Mouse (Mus musculus) liver, embryonic 11.5 days (tissue): ENCODE measurements around the gene Nfix. TPM values are rescaled to one million over a fixed set of nuclear protein-coding genes. Genes with fewer than 3 reads are reported as not detected.

ENCODE experiments used
- ATAC-seq: fragments of 200-750 bp; cut with Nextera tagmentation; replicated peaks from 2 replicates; pipeline ENCODE4 v1.8.0; 2017; ENCODE audit warnings: moderate number of reproducible peaks, mild to moderate bottlenecking, moderate TSS enrichment, moderate library complexity; ENCODE audit not compliant: low FRiP score
- DNase-seq: peaks from one replicate; pipeline ENCODE4 v3.0.0-alpha.2; 2017; ENCODE audit warnings: low spot score
- H3K27ac ChIP-seq: fragments of 300-500 bp; sonication (generic); 2 replicates; pipeline ENCODE4 v1.5.1; 2014; ENCODE audit warnings: mild to moderate bottlenecking, low read depth, low read length, control low read depth
- H3K27me3 ChIP-seq: fragments of 300-500 bp; sonication (generic); replicated peaks from 2 replicates; pipeline ENCODE4 v1.6.1; 2014; ENCODE audit warnings: low read length, mixed read lengths; ENCODE audit not compliant: control insufficient read depth, insufficient read depth
- H3K36me3 ChIP-seq: fragments of 300-500 bp; sonication (generic); 2 replicates; pipeline ENCODE4 v1.6.1; 2014; ENCODE audit warnings: mild to moderate bottlenecking, low read length, moderate library complexity, mixed read lengths; ENCODE audit not compliant: control insufficient read depth, insufficient read depth
- H3K4me1 ChIP-seq: fragments of 300-500 bp; sonication (generic); replicated peaks from 2 replicates; pipeline ENCODE4 v1.6.1; 2014; ENCODE audit warnings: low read length, mixed read lengths; ENCODE audit not compliant: control insufficient read depth, insufficient read depth
- H3K4me2 ChIP-seq: fragments of 300-500 bp; sonication (generic); 2 replicates; pipeline ENCODE4 v1.6.1; 2014; ENCODE audit warnings: mild to moderate bottlenecking, control low read depth, moderate library complexity
- H3K4me3 ChIP-seq: fragments of 300-500 bp; sonication (generic); 2 replicates; pipeline ENCODE4 v1.5.1; 2014; ENCODE audit warnings: low read depth, low read length, control low read depth
- H3K9ac ChIP-seq: fragments of 300-500 bp; sonication (generic); 2 replicates; pipeline ENCODE4 v1.6.1; 2014; ENCODE audit warnings: low read depth, low read length, control low read depth
- H3K9me3 ChIP-seq: fragments of 300-500 bp; sonication (generic); 2 replicates; pipeline ENCODE4 v1.6.1; 2016; ENCODE audit warnings: low read length, inconsistent platforms, mixed read lengths; ENCODE audit not compliant: control insufficient read depth
- WGBS: fragments of 180-500 bp; shearing (Covaris S2); extraction: QIAGEN DNeasy Blood & Tissue Kit; methylation state at CpG from one replicate; pipeline ENCODE4 v1.1.7; 2014; 5-methylcytosine and 5-hydroxymethylcytosine counted together
- polyA plus RNA-seq: library from polyadenylated mRNA; unstranded; fragments of >200 nt; fragmentation: Nextera tagmentation; extraction: Ambion mirVana; gene quantifications from 2 replicates; pipeline ENCODE4 v1.2.1, GENCODE M21; 2014

Gene Nfix
- polyA plus RNA-seq, 1 experiment from 2014 or later = 7.1 TPM

DNA sequence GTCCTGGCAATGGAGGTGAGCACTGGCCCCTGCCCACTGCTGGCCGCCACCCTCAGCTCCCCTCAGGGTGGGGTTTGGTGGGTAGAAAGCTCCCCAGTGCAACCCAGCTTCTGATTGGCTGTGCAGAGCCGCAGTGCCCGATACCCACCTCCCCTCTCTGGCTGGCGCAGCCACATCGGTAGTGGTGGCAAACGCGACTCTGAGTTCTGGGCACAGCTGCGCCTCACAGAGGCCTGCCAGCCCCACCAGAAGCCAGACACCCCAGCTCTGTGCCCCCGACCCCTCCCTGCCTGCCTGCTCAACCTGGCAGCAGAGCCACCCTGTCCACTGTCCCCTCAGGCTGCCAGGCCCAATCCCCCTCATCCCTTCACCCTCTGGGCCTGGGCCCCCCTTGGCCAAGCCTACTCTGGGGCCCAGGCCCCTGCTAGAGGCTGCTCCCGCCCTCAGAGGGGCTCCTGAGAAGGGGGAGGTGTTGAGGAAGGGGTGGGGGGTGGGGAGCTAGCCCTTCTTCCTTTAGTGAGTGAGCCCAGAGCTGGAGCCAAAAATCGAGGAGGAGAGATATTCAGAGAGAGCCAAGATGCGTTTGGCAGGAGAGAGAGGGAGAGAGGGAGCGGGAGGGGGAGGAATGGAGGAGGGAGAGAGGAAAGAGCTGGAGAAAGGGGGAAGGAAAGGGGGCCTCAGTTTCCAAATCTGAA is 6.2 kb downstream of the Nfix start:
- no peak overlapping the region for H3K27ac ChIP-seq
- peaks cover 88% of the 10 kb centered on the region for H3K27me3 ChIP-seq
- 64% methylated on average over 13 of the region's 13 CpGs for WGBS
- no peak for DNase-seq
- H3K9me3 ChIP-seq = no peaks in the 10 kb centered on the region
- ATAC-seq = no peak
- H3K4me2 ChIP-seq = no peak overlapping the region
- no peaks in the 10 kb centered on the region for H3K36me3 ChIP-seq
- no peaks in the 10 kb centered on the region for H3K4me1 ChIP-seq
- no peak overlapping the region for H3K9ac ChIP-seq
- no peak overlapping the region for H3K4me3 ChIP-seq

GRCm38 (mm10) chr8:84793134-84793533 is 7.0 kb downstream of the Nfix start:
- Histone ChIP-seq H3K27ac (no peak overlapping the region), H3K27me3 (peaks cover 88% of the 10 kb centered on the region), H3K4me1 (no peaks in the 10 kb centered on the region), H3K4me3 (no peak overlapping the region), H3K36me3 (no peaks in the 10 kb centered on the region), H3K9me3 (no peaks in the 10 kb centered on the region), H3K4me2 (no peak overlapping the region), H3K9ac (no peak overlapping the region)
- WGBS = 76% methylated on average over 9 of the region's 9 CpGs
- no peak for DNase-seq
- no peak for ATAC-seq

DNA sequence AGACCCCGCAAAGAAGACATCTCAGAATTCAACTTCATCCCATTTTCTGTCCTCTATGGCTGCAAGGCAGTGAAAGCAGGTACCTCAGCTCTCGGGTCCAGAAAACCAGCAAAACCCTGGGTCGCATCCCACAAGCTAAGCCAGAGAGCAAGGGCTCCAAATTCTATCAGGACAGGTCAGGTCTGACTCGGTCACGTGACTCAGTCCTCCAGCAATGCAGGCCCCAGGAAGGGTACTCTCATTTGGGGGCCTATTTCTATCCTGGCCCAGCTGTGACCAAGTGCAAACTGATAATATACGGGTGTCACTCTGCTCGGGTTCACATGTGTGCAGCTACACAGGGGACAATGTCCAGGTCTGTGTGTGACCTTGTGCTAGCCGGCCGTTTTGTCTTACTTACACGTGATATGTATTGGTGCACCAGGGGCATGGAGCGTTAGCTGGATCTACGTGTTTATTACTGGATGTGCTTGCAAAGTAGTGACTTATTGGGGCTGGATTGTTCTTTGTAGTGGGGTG is 7.7 kb downstream of the Nfix start:
- Histone ChIP-seq H3K9me3 (no peaks in the 10 kb centered on the region), H3K4me1 (no peaks in the 10 kb centered on the region), H3K4me3 (no peak overlapping the region), H3K36me3 (no peaks in the 10 kb centered on the region), H3K9ac (no peak overlapping the region), H3K27ac (no peak overlapping the region), H3K27me3 (peaks cover 88% of the 10 kb centered on the region), H3K4me2 (no peak overlapping the region)
- ATAC-seq = no peak
- 75% methylated on average over 12 of the region's 12 CpGs for WGBS
- DNase-seq = no peak

DNA sequence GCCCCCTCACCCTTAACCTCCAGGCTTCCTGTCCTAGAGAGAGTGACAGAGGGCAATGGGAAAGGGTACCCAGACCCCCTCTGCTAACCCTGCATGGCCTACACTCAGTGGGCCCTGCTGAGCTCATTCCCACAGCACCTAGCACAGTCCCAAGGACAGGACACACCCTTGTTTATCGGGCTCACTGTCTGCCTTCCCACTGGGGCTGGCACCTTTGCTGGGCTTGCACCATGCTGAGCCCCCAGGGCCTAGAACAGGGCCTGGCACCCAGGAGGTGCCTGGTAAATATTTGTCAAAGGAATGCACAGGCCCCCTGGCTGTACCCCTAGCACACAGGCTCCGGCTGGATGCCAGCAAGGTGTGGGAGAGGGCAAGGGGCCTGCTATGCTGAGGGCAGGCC is 9.6 kb downstream of the Nfix start:
- Histone ChIP-seq H3K4me3 (no peak overlapping the region), H3K9me3 (no peaks in the 10 kb centered on the region), H3K27me3 (peaks cover 90% of the 10 kb centered on the region), H3K4me1 (no peaks in the 10 kb centered on the region), H3K9ac (no peak overlapping the region), H3K36me3 (no peaks in the 10 kb centered on the region), H3K27ac (no peak overlapping the region), H3K4me2 (no peak overlapping the region)
- no peak for ATAC-seq
- 50% methylated on average over 2 of the region's 2 CpGs for WGBS
- no peak for DNase-seq

DNA sequence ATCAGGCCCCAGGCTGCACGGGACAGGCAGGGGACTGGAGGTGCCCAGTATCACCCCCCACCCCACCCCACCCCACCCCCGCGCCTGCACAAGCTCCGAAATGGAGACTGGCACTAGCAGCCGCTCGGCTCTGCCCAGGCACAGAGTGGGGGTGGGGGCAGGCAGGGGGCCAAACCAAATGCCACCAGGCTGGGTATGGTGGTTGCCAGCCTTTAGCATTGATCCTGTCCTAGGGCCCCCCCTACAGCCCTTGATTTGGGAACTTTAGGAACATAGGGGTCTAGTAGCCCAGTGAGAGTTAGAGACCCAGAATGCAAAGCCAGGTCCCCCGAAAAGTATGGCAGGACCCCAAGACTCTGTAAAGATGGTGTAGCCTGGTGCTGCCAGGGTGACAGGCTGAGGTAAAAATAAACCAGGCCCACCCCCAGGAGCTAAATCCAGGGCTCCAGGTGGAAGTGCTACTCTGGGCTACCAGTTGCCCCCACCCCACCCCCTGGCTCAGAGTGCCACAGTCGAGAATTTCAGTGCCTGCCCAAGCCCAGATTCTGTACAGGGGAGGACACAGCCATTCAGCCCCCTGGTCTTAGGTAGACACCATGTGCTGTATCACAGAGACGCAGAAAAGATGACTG is 10.2 kb downstream of the Nfix start:
- no peak overlapping the region for H3K4me2 ChIP-seq
- no peak overlapping the region for H3K9ac ChIP-seq
- no peak for ATAC-seq
- H3K9me3 ChIP-seq = no peaks in the 10 kb centered on the region
- no peak overlapping the region for H3K27ac ChIP-seq
- DNase-seq = no peak
- no peak overlapping the region for H3K4me3 ChIP-seq
- no peaks in the 10 kb centered on the region for H3K36me3 ChIP-seq
- peaks cover 91% of the 10 kb centered on the region for H3K27me3 ChIP-seq
- H3K4me1 ChIP-seq = no peaks in the 10 kb centered on the region
- 72% methylated on average over 9 of the region's 9 CpGs for WGBS

- Histone ChIP-seq H3K4me1 (no peaks in the 10 kb centered on the region; the same call in 1 of the 2 replicates), H3K9ac (no peak overlapping the region), H3K9me3 (no peaks in the 10 kb centered on the region), H3K4me2 (no peak overlapping the region), H3K4me3 (no peak overlapping the region), H3K27me3 (peaks cover 92% of the 10 kb centered on the region), H3K27ac (no peak overlapping the region), H3K36me3 (no peaks in the 10 kb centered on the region)
- DNase-seq (no peak), ATAC-seq (no peak)
- WGBS = 59% methylated on average over 5 of the region's 5 CpGs
Observed at GRCm38 (mm10) chr8:84789345-84789744, 10.8 kb downstream of the Nfix start.

DNA sequence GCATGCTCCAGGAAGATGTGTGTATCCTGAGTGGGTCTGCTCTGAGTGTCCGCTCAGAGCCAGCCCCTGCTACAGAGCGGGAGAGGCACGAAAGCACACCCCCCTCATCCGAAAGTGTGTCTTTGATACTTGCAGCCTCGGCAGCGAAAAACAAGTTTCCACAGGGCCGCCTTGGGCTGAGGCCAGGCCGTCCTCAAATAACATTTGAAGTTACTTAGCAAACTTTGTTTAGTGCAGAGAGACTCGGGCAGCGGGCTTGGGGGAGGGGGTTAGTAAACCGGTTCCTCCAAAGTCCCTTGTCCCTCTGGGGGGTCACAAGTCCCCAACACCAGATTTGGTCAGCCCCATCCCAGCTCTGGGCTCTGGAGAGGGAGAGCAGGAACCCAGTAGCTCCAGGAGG is 11.2 kb downstream of the Nfix start:
- WGBS = 17% methylated on average over 11 of the region's 11 CpGs
- Histone ChIP-seq H3K36me3 (no peaks in the 10 kb centered on the region), H3K4me2 (no peak overlapping the region), H3K9ac (no peak overlapping the region), H3K9me3 (no peaks in the 10 kb centered on the region), H3K27me3 (peaks cover 93% of the 10 kb centered on the region), H3K4me1 (no peaks in the 10 kb centered on the region; the same call in 1 of the 2 replicates), H3K4me3 (no peak overlapping the region), H3K27ac (no peak overlapping the region)
- ATAC-seq (no peak), DNase-seq (no peak)

GRCm38 (mm10) chr8:84787523-84788302 is 12.4 kb downstream of the Nfix start:
- Histone ChIP-seq H3K4me3 (no peak overlapping the region), H3K27me3 (peaks cover 93% of the 10 kb centered on the region), H3K4me2 (no peak overlapping the region), H3K27ac (no peak overlapping the region), H3K4me1 (no peaks in the 10 kb centered on the region; the same call in 1 of the 2 replicates), H3K9me3 (no peaks in the 10 kb centered on the region), H3K9ac (no peak overlapping the region), H3K36me3 (no peaks in the 10 kb centered on the region)
- no peak for DNase-seq
- WGBS = 17% methylated on average over 14 of the region's 14 CpGs
- no peak for ATAC-seq
